Mouse (Mus musculus) kidney, postnatal 4 days (tissue): Measurements from ENCODE around the gene Cyp2s1.

ENCODE experiments used
- DNase-seq, 2 experiments: peaks; one replicate each; pipeline ENCODE4 v3.0.0; 2021; ENCODE audit warnings: mixed read lengths in 2 of 2

The Cyp2s1 gene

GRCm38 (mm10) chr7:25816241-25816919 lies at the start of gene Cyp2s1:
Gene Cyp2s1 (minus strand): TSS chr7:25816913.
- peak; percentile 73 to 77 for DNase-seq

GRCm38 (mm10) chr7:25864861-25865260 lies 48.1 kb upstream of the Cyp2s1 start:
- DNase-seq = no peak

- DNase-seq = no peak
Observed at GRCm38 (mm10) chr7:25863756-25864155, 47.0 kb upstream of the Cyp2s1 start.

- no peak for DNase-seq
Observed at GRCm38 (mm10) chr7:25862365-25862764, 45.7 kb upstream of the Cyp2s1 start.

- DNase-seq = peak; percentile 32 to 53
Observed at GRCm38 (mm10) chr7:25859962-25860870, 43.5 kb upstream of the Cyp2s1 start.

GRCm38 (mm10) chr7:25855082-25855481 lies 38.4 kb upstream of the Cyp2s1 start:
- DNase-seq = peak; percentile 83 to 84

- no peak for DNase-seq
Observed at GRCm38 (mm10) chr7:25848444-25848812, 31.7 kb upstream of the Cyp2s1 start.

- DNase-seq = peak; percentile 95
Observed at GRCm38 (mm10) chr7:25847722-25848443, 31.2 kb upstream of the Cyp2s1 start.

- DNase-seq = no peak
Observed at GRCm38 (mm10) chr7:25844885-25845284, 28.2 kb upstream of the Cyp2s1 start.

- peak in 1 of 2 experiments; percentile 26 for DNase-seq
Observed at GRCm38 (mm10) chr7:25844423-25844822, 27.7 kb upstream of the Cyp2s1 start.

- DNase-seq = peak in 1 of 2 experiments; percentile 48
Observed at GRCm38 (mm10) chr7:25843492-25843891, 26.8 kb upstream of the Cyp2s1 start.

GRCm38 (mm10) chr7:25840908-25841307 lies 24.2 kb upstream of the Cyp2s1 start:
- no peak for DNase-seq

GRCm38 (mm10) chr7:25835188-25835891 lies 18.6 kb upstream of the Cyp2s1 start:
- peak; percentile 79 to 86 for DNase-seq

- peak; percentile 38 to 59 for DNase-seq
Observed at GRCm38 (mm10) chr7:25831557-25832530, 15.1 kb upstream of the Cyp2s1 start.

- no peak for DNase-seq
Observed at GRCm38 (mm10) chr7:25830251-25830650, 13.5 kb upstream of the Cyp2s1 start.

- peak; percentile 50 to 65 for DNase-seq
Observed at GRCm38 (mm10) chr7:25827199-25827598, 10.5 kb upstream of the Cyp2s1 start.

GRCm38 (mm10) chr7:25826029-25826428 lies 9.3 kb upstream of the Cyp2s1 start:
- no peak for DNase-seq

- peak in 1 of 2 experiments; percentile 50 for DNase-seq
Observed at GRCm38 (mm10) chr7:25825043-25825442, 8.3 kb upstream of the Cyp2s1 start.

GRCm38 (mm10) chr7:25815571-25815970 lies 1.1 kb downstream of the Cyp2s1 start:
- DNase-seq = peak in 1 of 2 experiments; percentile 48

GRCm38 (mm10) chr7:25814711-25815110 lies 2.0 kb downstream of the Cyp2s1 start:
- DNase-seq = no peak

- DNase-seq = no peak
Observed at GRCm38 (mm10) chr7:25812195-25812594, 4.5 kb downstream of the Cyp2s1 start.
